Comparison of ENCODE assay signal across 8 mouse cellular contexts in genomic region chr11:95309510-95310006, GRCm38 (mm10). TPM values are rescaled to one million over a fixed set of nuclear protein-coding genes. Genes with fewer than 3 reads are reported as not detected.
A peak's percentile ranks its signal among the peaks of the same experiment; 100 is the strongest.
DNase-seq lines count a peak whose midpoint lies in the region; ATAC-seq lines count a peak whose summit lies in the region.

No protein-coding gene starts in this region.

- DNase-seq in adipocyte (ENCODE audit: low spot score) = peak; percentile 99
- peak; percentile 99 for DNase-seq in embryo, embryonic 10 days (ENCODE audit: low spot score)
- DNase-seq in gastrocnemius, postnatal 10 days = peak; percentile 93
- peak; percentile 99 for DNase-seq in induced T-regulatory cell, adult 2 months (ENCODE audit: low read depth)
- DNase-seq in left cerebral cortex, adult 9 months (ENCODE audit: low spot score in 2 of 2) = peak; percentile 97 to 99
- peak; percentile 99 for DNase-seq in right cerebral cortex, postnatal 14 days
- peak; percentile 93 to 98 for DNase-seq in urinary bladder, postnatal 36 days (ENCODE audit: low spot score in 2 of 2)

- peak; percentile 90 for ATAC-seq in megakaryocyte progenitor cell, adult 5-6 weeks (replicated peaks; ENCODE audit: poor library complexity)

RNA-seq across cellular contexts. Expression of gene Kat7, which starts 0.5 kb away (rescaled TPM):
- 10 to 100 TPM; 29.7 to 31.8 TPM for total RNA-seq in gastrocnemius, postnatal 10 days (2021)
- total RNA-seq in megakaryocyte progenitor cell, adult 5-6 weeks (2015) = 99.1 and 111 TPM in 2 replicates
- 70.8 and 73.3 TPM in 2 replicates for total RNA-seq in megakaryocyte progenitor cell, adult 5-6 weeks (2017)

RNA-seq across cellular contexts. Expression of gene Fam117a, which starts 27.3 kb away (rescaled TPM):
- 10 to 100 TPM in 1 of 2 experiments, 1 to 10 TPM in 1; 9.0 to 14.5 TPM for total RNA-seq in gastrocnemius, postnatal 10 days (2021)
- 90.4 and 98.3 TPM in 2 replicates for total RNA-seq in megakaryocyte progenitor cell, adult 5-6 weeks (2015)
- 89.6 and 91.8 TPM in 2 replicates for total RNA-seq in megakaryocyte progenitor cell, adult 5-6 weeks (2017)

RNA-seq across cellular contexts. Expression of gene Tac4, which starts 48.2 kb away (rescaled TPM):
- not detected for total RNA-seq in gastrocnemius, postnatal 10 days (2021)
- not detected in 2 replicates for total RNA-seq in megakaryocyte progenitor cell, adult 5-6 weeks (2015)
- total RNA-seq in megakaryocyte progenitor cell, adult 5-6 weeks (2017) = not detected in 2 replicates

Comparison
In these comparisons a context has a peak if more than half of its experiments do, and no peak if none do; other contexts are left out.
1. Peak in every context shown above with its lines: DNase-seq and ATAC-seq.
2. RNA of gene Fam117a, which starts 27.3 kb away (total RNA-seq): 89.6 to 98.3 TPM in megakaryocyte progenitor cell, adult 5-6 weeks; 9.0 to 14.5 TPM in gastrocnemius, postnatal 10 days; every median in the first group is over 4 times any median in the second.